Comparison of ENCODE assay signal across 26 mouse cellular contexts in genomic region chr19:3960211-3960610, GRCm38 (mm10). TPM values are rescaled to one million over a fixed set of nuclear protein-coding genes. Genes with fewer than 3 reads are reported as not detected.
"Had no signal": no experiment of that assay in that cellular context is flagged by ENCODE, and none has a peak within 500 bp of the region (broad histone marks: within the 10 kb centered on the region; RNA-seq: fewer than 3 reads in every experiment).

No protein-coding gene starts in this region.

- H3K9me3 ChIP-seq: intestine, embryonic 15.5 days; kidney, embryonic 15.5 days; limb, embryonic 12.5 days; limb, embryonic 15.5 days; midbrain, embryonic 10.5 days; midbrain, embryonic 13.5 days had no signal

- ATAC-seq: hindbrain, embryonic 16.5 days; intestine, embryonic 15.5 days; liver, postnatal 0 days; midbrain, embryonic 13.5 days; midbrain, embryonic 16.5 days had no signal

- H3K4me2 ChIP-seq: intestine, embryonic 15.5 days; kidney, embryonic 15.5 days; limb, embryonic 12.5 days; limb, embryonic 15.5 days; liver, embryonic 11.5 days; midbrain, embryonic 13.5 days had no signal

- H3K27ac ChIP-seq: intestine, embryonic 15.5 days; kidney, embryonic 15.5 days; limb, embryonic 12.5 days; limb, embryonic 15.5 days; liver, embryonic 14.5 days; midbrain, embryonic 10.5 days; midbrain, embryonic 13.5 days had no signal

- H3K9ac ChIP-seq: intestine, embryonic 15.5 days; kidney, embryonic 15.5 days; limb, embryonic 12.5 days; limb, embryonic 15.5 days; liver, embryonic 14.5 days; liver, postnatal 0 days; midbrain, embryonic 13.5 days had no signal

- H3K27me3 ChIP-seq: intestine, embryonic 15.5 days; kidney, embryonic 15.5 days; limb, embryonic 12.5 days; limb, embryonic 15.5 days had no signal

- H3K36me3 ChIP-seq: intestine, embryonic 15.5 days; kidney, embryonic 15.5 days; limb, embryonic 12.5 days; limb, embryonic 15.5 days; midbrain, embryonic 10.5 days; midbrain, embryonic 13.5 days had no signal

- DNase-seq: kidney, adult 11 months; kidney, adult 8-10 months; kidney, postnatal 10 days; kidney, postnatal 36 days; left cerebral cortex, postnatal 4 days; liver, postnatal 0 days; spleen, adult 18-20 months; thymus, adult 18-20 months; thymus, postnatal 4 days had no signal

- H3K4me1 ChIP-seq: limb, embryonic 12.5 days; midbrain, embryonic 10.5 days; midbrain, embryonic 13.5 days had no signal

- H3K4me3 ChIP-seq: intestine, embryonic 15.5 days; kidney, embryonic 15.5 days; limb, embryonic 12.5 days; limb, embryonic 15.5 days; megakaryocyte, embryonic 14.5 days; midbrain, embryonic 10.5 days; midbrain, embryonic 13.5 days; myocyte had no signal

RNA-seq across cellular contexts. Expression of gene Aldh3b3, which starts 1.8 kb away (rescaled TPM):
- total RNA-seq: layer of hippocampus, adult 8-10 months; layer of hippocampus, postnatal 10 days; left cerebral cortex, postnatal 4 days; monocyte, adult 5-6 weeks had no signal
- polyA plus RNA-seq: hindbrain, embryonic 16.5 days; intestine, embryonic 15.5 days; kidney, embryonic 15.5 days; limb, embryonic 12.5 days; liver, embryonic 11.5 days; midbrain, embryonic 10.5 days; midbrain, embryonic 13.5 days; midbrain, embryonic 16.5 days; neural tube, embryonic 11.5 days; neural tube, embryonic 14.5 days had no signal

RNA-seq across cellular contexts. Expression of gene Aldh3b2, which starts 11.9 kb away (rescaled TPM):
- total RNA-seq: monocyte, adult 5-6 weeks had no signal

RNA-seq across cellular contexts. Expression of gene Acy3, which starts 26.2 kb away (rescaled TPM):
- total RNA-seq: monocyte, adult 5-6 weeks had no signal
